Mouse (Mus musculus): Measurements from ENCODE around the gene Gfi1b.

GRCm38 (mm10) chr2:28606601-28607340 is 15.0 kb downstream of the Gfi1b start:
- TF ChIP-seq CTCF (IDR thresholded peaks at IDR 0.05; ENCODE audit: low read depth, low read length) (no peak), POLR2A (IDR thresholded peaks at IDR 0.05; ENCODE audit: borderline replicate concordance, low read depth, low read length) (no peak)

Measured in bone marrow macrophage, adult 2 months (primary cell).